Comparison of ENCODE assay signal across 8 mouse cellular contexts in genomic region chr7:101896104-101897066, GRCm38 (mm10). TPM values are rescaled to one million over a fixed set of nuclear protein-coding genes. Genes with fewer than 3 reads are reported as not detected.
DNase-seq lines count a peak whose midpoint lies in the region; ATAC-seq and TF ChIP-seq lines count a peak whose summit lies in the region.

No protein-coding gene starts in this region.

- H3K36me3 ChIP-seq in embryonic facial prominence, embryonic 13.5 days, result peaks cover 6% of the 10 kb centered on the region; the same call in 1 of the 2 replicates
- H3K36me3 ChIP-seq in kidney, adult 2 months (ENCODE audit: control insufficient read depth, insufficient read depth, low read length), result no peaks in the 10 kb centered on the region
- peaks cover 16% of the 10 kb centered on the region; the same call in 1 of the 2 replicates for H3K36me3 ChIP-seq in limb, embryonic 12.5 days
- 0 out of 2 replicates have a peak, but pooled peaks cover 3% of the 10 kb centered on the region for H3K36me3 ChIP-seq in midbrain, embryonic 15.5 days (replicated peaks)
- H3K36me3 ChIP-seq in spleen, adult 2 months (ENCODE audit: control insufficient read depth, insufficient read depth, low read length), result no peaks in the 10 kb centered on the region

- H3K9ac ChIP-seq in embryonic facial prominence, embryonic 13.5 days, result peak overlapping the region; percentile 64
- peak overlapping the region; percentile 51 for H3K9ac ChIP-seq in limb, embryonic 12.5 days (replicated peaks)
- peak overlapping the region; percentile 65 for H3K9ac ChIP-seq in midbrain, embryonic 15.5 days

- H3K4me3 ChIP-seq in embryonic facial prominence, embryonic 13.5 days, result peak overlapping the region; percentile 51
- H3K4me3 ChIP-seq in kidney, adult 2 months (ENCODE audit: insufficient read depth, low read depth, low read length), result peak overlapping the region; percentile 74
- peak overlapping the region; percentile 53 for H3K4me3 ChIP-seq in limb, embryonic 12.5 days (replicated peaks)
- H3K4me3 ChIP-seq in midbrain, embryonic 15.5 days, result peak overlapping the region; percentile 73
- H3K4me3 ChIP-seq in spleen, adult 2 months (ENCODE audit: extremely low read depth, insufficient read depth, insufficient read length), result peak overlapping the region; percentile 73

- no peak for TF ChIP-seq CTCF in kidney, adult 2 months (conservative IDR thresholded peaks at IDR 0.05; ENCODE audit: insufficient read depth, insufficient read length, low read depth, low read length)
- no peak for TF ChIP-seq CTCF in spleen, adult 2 months (IDR thresholded peaks at IDR 0.05; ENCODE audit: extremely low read depth, insufficient read depth, insufficient read length, insufficient replicate concordance)

- no peaks in the 10 kb centered on the region for H3K9me3 ChIP-seq in embryonic facial prominence, embryonic 13.5 days
- no peaks in the 10 kb centered on the region for H3K9me3 ChIP-seq in limb, embryonic 12.5 days
- H3K9me3 ChIP-seq in midbrain, embryonic 15.5 days, result no peaks in the 10 kb centered on the region

- under 1% methylated on average over 57 of the region's 57 CpGs for WGBS in embryonic facial prominence, embryonic 13.5 days
- under 1% methylated on average over 57 of the region's 57 CpGs for WGBS in kidney, adult 2 months
- under 1% methylated on average over 57 of the region's 57 CpGs for WGBS in limb, embryonic 12.5 days
- WGBS in midbrain, embryonic 15.5 days, result under 1% methylated on average over 57 of the region's 57 CpGs
- WGBS in spleen, adult 2 months, result under 1% methylated on average over 57 of the region's 57 CpGs

- TF ChIP-seq POLR2A in kidney, adult 2 months (IDR thresholded peaks at IDR 0.05; ENCODE audit: low read depth, low read length), result peak; percentile 62
- TF ChIP-seq POLR2A in spleen, adult 2 months (IDR thresholded peaks at IDR 0.05; ENCODE audit: low read depth, low read length), result peak; percentile 19; the same call in 1 of the 2 replicates

- peaks cover 9% of the 10 kb centered on the region; the same call in 1 of the 2 replicates for H3K4me1 ChIP-seq in embryonic facial prominence, embryonic 13.5 days
- H3K4me1 ChIP-seq in kidney, adult 2 months (ENCODE audit: control insufficient read depth, insufficient read depth, low read length), result peaks cover 5% of the 10 kb centered on the region; the same call in 1 of the 2 replicates
- H3K4me1 ChIP-seq in limb, embryonic 12.5 days (replicated peaks), result peaks cover 10% of the 10 kb centered on the region
- peaks cover 16% of the 10 kb centered on the region for H3K4me1 ChIP-seq in midbrain, embryonic 15.5 days
- peaks cover 2% of the 10 kb centered on the region; the same call in 1 of the 2 replicates for H3K4me1 ChIP-seq in spleen, adult 2 months (ENCODE audit: control insufficient read depth, insufficient read depth, insufficient read length)

- no peaks in the 10 kb centered on the region for H3K27me3 ChIP-seq in embryonic facial prominence, embryonic 13.5 days
- no peaks in the 10 kb centered on the region for H3K27me3 ChIP-seq in kidney, adult 2 months (replicated peaks; ENCODE audit: control insufficient read depth, insufficient read depth, low read length)
- no peaks in the 10 kb centered on the region for H3K27me3 ChIP-seq in limb, embryonic 12.5 days
- H3K27me3 ChIP-seq in midbrain, embryonic 15.5 days (replicated peaks), result no peaks in the 10 kb centered on the region
- H3K27me3 ChIP-seq in spleen, adult 2 months (ENCODE audit: control insufficient read depth, insufficient read depth, low read length), result no peaks in the 10 kb centered on the region

- H3K4me2 ChIP-seq in embryonic facial prominence, embryonic 13.5 days, result peak overlapping the region; percentile 56
- H3K4me2 ChIP-seq in limb, embryonic 12.5 days, result peak overlapping the region; percentile 54
- H3K4me2 ChIP-seq in midbrain, embryonic 15.5 days, result peak overlapping the region; percentile 49

- DNase-seq in 3134 (ENCODE audit: extremely low read depth, insufficient read length, low spot score), result peak; percentile 95
- peak; percentile 96 for DNase-seq in adrenal gland, postnatal 36 days
- DNase-seq in heart, adult 18-20 months, result peak; percentile 97 to 99
- DNase-seq in kidney, adult 2 months, result peak; percentile 99
- DNase-seq in spleen, adult 2 months (ENCODE audit: low read depth in 1 of 2, low spot score in 2 of 2), result peak; percentile 94 to 98

- ATAC-seq in embryonic facial prominence, embryonic 13.5 days (ENCODE audit: insufficient number of reproducible peaks, insufficient read depth, low FRiP score, low TSS enrichment, low read depth), result peak; percentile 98
- peak; percentile 98 for ATAC-seq in limb, embryonic 12.5 days (ENCODE audit: insufficient number of reproducible peaks, insufficient read depth, low FRiP score, low TSS enrichment, low read depth)
- ATAC-seq in midbrain, embryonic 15.5 days (replicated peaks), result peak; percentile 98

- H3K27ac ChIP-seq in embryonic facial prominence, embryonic 13.5 days, result peak overlapping the region; percentile 90
- H3K27ac ChIP-seq in kidney, adult 2 months (ENCODE audit: insufficient read depth, low read depth, low read length), result peak overlapping the region; percentile 80
- peak overlapping the region; percentile 91 for H3K27ac ChIP-seq in limb, embryonic 12.5 days
- peak overlapping the region; percentile 94 for H3K27ac ChIP-seq in midbrain, embryonic 15.5 days
- H3K27ac ChIP-seq in spleen, adult 2 months (ENCODE audit: insufficient read depth, low read length), result peak overlapping the region; percentile 92

RNA-seq across cellular contexts. Expression of gene Lamtor1, which starts 9.3 kb away (rescaled TPM):
- total RNA-seq in adrenal gland, postnatal 36 days (2021), result 100 to 1,000 TPM in 1 of 2 experiments, 10 to 100 TPM in 1; 99.1 to 110 TPM
- 157 and 168 TPM in 2 replicates for polyA plus RNA-seq in embryonic facial prominence, embryonic 13.5 days (2015; fragmentation: Nextera tagmentation; extraction: Ambion mirVana)
- total RNA-seq in heart, adult 18-20 months (2021), result 100 to 1,000 TPM; 117 TPM
- 255 and 267 TPM in 2 replicates for polyA plus RNA-seq in kidney, adult 2 months (2012; rRNA removed)
- 141 and 147 TPM in 2 replicates for polyA plus RNA-seq in limb, embryonic 12.5 days (2016; fragmentation: Nextera tagmentation; extraction: Ambion mirVana)
- 154 and 164 TPM in 2 replicates for polyA plus RNA-seq in midbrain, embryonic 15.5 days (2015; fragmentation: Nextera tagmentation; extraction: Ambion mirVana)
- polyA plus RNA-seq in spleen, adult 2 months (2012; rRNA removed), result 117 and 136 TPM in 2 replicates

RNA-seq across cellular contexts. Expression of gene Tomt, which starts 9.8 kb away (rescaled TPM):
- not detected for total RNA-seq in adrenal gland, postnatal 36 days (2021)
- 0.51 and 0.59 TPM in 2 replicates for polyA plus RNA-seq in embryonic facial prominence, embryonic 13.5 days (2015; fragmentation: Nextera tagmentation; extraction: Ambion mirVana)
- not detected for total RNA-seq in heart, adult 18-20 months (2021)
- 0.09 and 0.14 TPM in 2 replicates for polyA plus RNA-seq in kidney, adult 2 months (2012; rRNA removed)
- 0.56 and 0.71 TPM in 2 replicates for polyA plus RNA-seq in limb, embryonic 12.5 days (2016; fragmentation: Nextera tagmentation; extraction: Ambion mirVana)
- 0.29 and 0.54 TPM in 2 replicates for polyA plus RNA-seq in midbrain, embryonic 15.5 days (2015; fragmentation: Nextera tagmentation; extraction: Ambion mirVana)
- 0.07 and 0.15 TPM in 2 replicates for polyA plus RNA-seq in spleen, adult 2 months (2012; rRNA removed)

RNA-seq across cellular contexts. Expression of gene Folr1, which starts 25.8 kb away (rescaled TPM):
- total RNA-seq in adrenal gland, postnatal 36 days (2021), result 1 to 10 TPM in 1 of 2 experiments, not detected in 1; 4.9 TPM
- 0.25 TPM in 1 of 2 replicates, not detected in the other for polyA plus RNA-seq in embryonic facial prominence, embryonic 13.5 days (2015; fragmentation: Nextera tagmentation; extraction: Ambion mirVana)
- total RNA-seq in heart, adult 18-20 months (2021), result not detected
- polyA plus RNA-seq in kidney, adult 2 months (2012; rRNA removed), result 942 and 1,044 TPM in 2 replicates
- polyA plus RNA-seq in limb, embryonic 12.5 days (2016; fragmentation: Nextera tagmentation; extraction: Ambion mirVana), result not detected in 2 replicates
- 17.4 and 18.8 TPM in 2 replicates for polyA plus RNA-seq in midbrain, embryonic 15.5 days (2015; fragmentation: Nextera tagmentation; extraction: Ambion mirVana)
- polyA plus RNA-seq in spleen, adult 2 months (2012; rRNA removed), result 0.51 and 0.76 TPM in 2 replicates

RNA-seq across cellular contexts. Expression of gene Anapc15, which starts 32.9 kb away (rescaled TPM):
- 10 to 100 TPM; 27.4 to 33.2 TPM for total RNA-seq in adrenal gland, postnatal 36 days (2021)
- 70.3 and 73.4 TPM in 2 replicates for polyA plus RNA-seq in embryonic facial prominence, embryonic 13.5 days (2015; fragmentation: Nextera tagmentation; extraction: Ambion mirVana)
- total RNA-seq in heart, adult 18-20 months (2021), result 10 to 100 TPM; 16.8 to 17.2 TPM
- 40.2 and 42.6 TPM in 2 replicates for polyA plus RNA-seq in kidney, adult 2 months (2012; rRNA removed)
- polyA plus RNA-seq in limb, embryonic 12.5 days (2016; fragmentation: Nextera tagmentation; extraction: Ambion mirVana), result 81.7 and 82.4 TPM in 2 replicates
- 76.9 and 78.1 TPM in 2 replicates for polyA plus RNA-seq in midbrain, embryonic 15.5 days (2015; fragmentation: Nextera tagmentation; extraction: Ambion mirVana)
- 34.4 and 37.1 TPM in 2 replicates for polyA plus RNA-seq in spleen, adult 2 months (2012; rRNA removed)

RNA-seq across cellular contexts. Expression of gene Lrrc51, which starts 37.3 kb away (rescaled TPM):
- total RNA-seq in adrenal gland, postnatal 36 days (2021), result 10 to 100 TPM; 13.8 to 14.9 TPM
- 7.3 and 8.3 TPM in 2 replicates for polyA plus RNA-seq in embryonic facial prominence, embryonic 13.5 days (2015; fragmentation: Nextera tagmentation; extraction: Ambion mirVana)
- 1 to 10 TPM; 4.1 to 5.7 TPM for total RNA-seq in heart, adult 18-20 months (2021)
- 19.6 and 21.6 TPM in 2 replicates for polyA plus RNA-seq in kidney, adult 2 months (2012; rRNA removed)
- 8.7 and 8.8 TPM in 2 replicates for polyA plus RNA-seq in limb, embryonic 12.5 days (2016; fragmentation: Nextera tagmentation; extraction: Ambion mirVana)
- 9.1 and 11.4 TPM in 2 replicates for polyA plus RNA-seq in midbrain, embryonic 15.5 days (2015; fragmentation: Nextera tagmentation; extraction: Ambion mirVana)
- 2.5 and 2.8 TPM in 2 replicates for polyA plus RNA-seq in spleen, adult 2 months (2012; rRNA removed)

Comparison
In these comparisons a context has a peak if more than half of its experiments do, and no peak if none do; other contexts are left out.
1. Peak in every context shown above with its lines: DNase-seq, ATAC-seq, H3K4me3 ChIP-seq and H3K27ac ChIP-seq.
2. RNA of gene Folr1, which starts 25.8 kb away (polyA plus RNA-seq): 942 to 1,044 TPM in kidney, adult 2 months; 17.4 to 18.8 TPM in midbrain, embryonic 15.5 days, 0.51 to 0.76 TPM in spleen, adult 2 months, 0.25 TPM in embryonic facial prominence, embryonic 13.5 days and not detected in limb, embryonic 12.5 days; every median in the first group is over 10 times any median in the second.